Mouse (Mus musculus) urinary bladder, adult 2 months (tissue): Measurements from ENCODE around the gene Rrp1b. TPM values are rescaled to one million over a fixed set of nuclear protein-coding genes. Genes with fewer than 3 reads are reported as not detected.
"Not testable (repeated sequence)": the region's sequence is repeated elsewhere in the genome, so short reads cannot be mapped to it uniquely, and the experiment has no call there.

Experiments used
- DNase-seq: peaks from one replicate; pipeline ENCODE4 v3.0.0; 2022; ENCODE audit warnings: low spot score
- polyA plus RNA-seq: library from polyadenylated mRNA; depleted of rRNA; stranded (reverse); fragments of >200 nt; gene quantifications from 2 replicates; pipeline ENCODE4 v1.2.3, GENCODE M21; 2012

Rrp1b gene
- polyA plus RNA-seq, 1 experiment: 13.2 TPM

- no peak for DNase-seq
Measured at GRCm38 (mm10) chr17:32031684-32032083, 4.2 kb upstream of the Rrp1b start.

- no peak for DNase-seq
Measured at GRCm38 (mm10) chr17:32034322-32034721, 1.6 kb upstream of the Rrp1b start.

GRCm38 (mm10) chr17:32036509-32037438 lies 874 bp downstream of the Rrp1b start:
- no peak for DNase-seq

DNA sequence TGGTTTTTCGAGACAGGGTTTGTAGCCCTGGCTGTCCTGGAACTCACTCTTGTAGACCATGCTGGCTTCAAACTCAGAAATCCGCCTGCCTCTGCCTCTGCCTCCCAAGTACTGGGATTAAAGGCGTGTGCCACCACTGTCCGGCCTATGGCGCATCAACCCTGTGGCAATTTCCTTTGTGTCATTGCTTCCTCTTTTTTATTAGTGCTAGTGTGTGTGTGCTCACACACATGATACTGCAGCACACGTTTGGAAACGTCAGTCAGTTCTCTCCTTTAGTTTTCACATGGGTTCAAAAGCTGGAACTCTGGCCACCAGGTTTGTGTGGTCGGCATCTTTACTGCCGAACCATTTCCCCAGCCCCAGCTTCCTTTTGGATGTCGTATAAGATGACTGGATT lies 4.4 kb downstream of the Rrp1b start:
- no peak for DNase-seq

GRCm38 (mm10) chr17:32046541-32046940 lies 10.6 kb downstream of the Rrp1b start:
- DNase-seq: no peak

DNA sequence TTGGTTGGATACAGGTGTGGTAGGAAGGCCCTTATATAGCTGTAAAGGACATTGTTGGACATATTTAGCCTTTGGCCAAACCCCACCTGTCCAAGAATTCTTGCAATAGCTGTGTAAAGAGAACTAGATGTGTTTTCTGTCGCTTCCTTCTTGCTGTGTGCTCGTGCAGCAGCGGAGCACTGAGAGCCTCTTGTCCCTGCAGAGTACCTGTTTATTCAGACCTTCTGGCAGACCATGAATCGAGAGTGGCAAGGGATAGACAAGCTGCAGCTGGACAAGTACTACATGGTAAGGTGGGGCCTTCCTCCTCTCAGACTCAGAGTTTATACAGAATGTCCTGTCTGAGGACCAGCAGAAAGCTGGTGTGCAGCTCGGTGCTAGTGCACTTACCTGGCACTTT lies 12.5 kb downstream of the Rrp1b start:
- no peak for DNase-seq

GRCm38 (mm10) chr17:32049914-32050313 lies 14.0 kb downstream of the Rrp1b start:
- DNase-seq: no peak

GRCm38 (mm10) chr17:32050609-32051008 lies 14.7 kb downstream of the Rrp1b start:
- DNase-seq: no peak

- DNase-seq: no peak
Measured at GRCm38 (mm10) chr17:32052237-32053080, 16.6 kb downstream of the Rrp1b start.

DNA sequence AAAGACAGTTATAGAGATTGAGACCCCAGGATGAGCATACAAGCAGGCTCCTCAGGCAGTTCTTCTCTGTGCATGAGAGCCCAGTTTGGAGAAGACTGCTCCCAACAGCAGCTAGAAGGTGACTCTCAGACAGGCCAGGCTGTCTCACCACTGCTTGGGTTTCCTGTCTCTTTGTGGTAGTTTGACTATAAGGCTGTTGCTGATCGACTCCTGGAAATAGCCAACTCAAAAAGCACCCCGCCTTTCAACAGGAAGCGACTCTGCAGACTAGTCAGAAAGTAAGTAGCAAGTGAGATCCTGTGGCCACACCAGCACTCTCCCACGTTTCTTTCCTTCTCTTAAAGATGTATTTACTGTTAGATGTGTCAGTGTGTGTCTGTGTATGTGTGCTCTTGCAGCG lies 17.8 kb downstream of the Rrp1b start:
- DNase-seq: no peak

GRCm38 (mm10) chr17:32057843-32058242 lies 21.9 kb downstream of the Rrp1b start:
- DNase-seq: no peak

GRCm38 (mm10) chr17:32059084-32059483 lies 23.2 kb downstream of the Rrp1b start:
- DNase-seq: no peak

GRCm38 (mm10) chr17:32061219-32061618 lies 25.3 kb downstream of the Rrp1b start:
- DNase-seq: no peak

DNA sequence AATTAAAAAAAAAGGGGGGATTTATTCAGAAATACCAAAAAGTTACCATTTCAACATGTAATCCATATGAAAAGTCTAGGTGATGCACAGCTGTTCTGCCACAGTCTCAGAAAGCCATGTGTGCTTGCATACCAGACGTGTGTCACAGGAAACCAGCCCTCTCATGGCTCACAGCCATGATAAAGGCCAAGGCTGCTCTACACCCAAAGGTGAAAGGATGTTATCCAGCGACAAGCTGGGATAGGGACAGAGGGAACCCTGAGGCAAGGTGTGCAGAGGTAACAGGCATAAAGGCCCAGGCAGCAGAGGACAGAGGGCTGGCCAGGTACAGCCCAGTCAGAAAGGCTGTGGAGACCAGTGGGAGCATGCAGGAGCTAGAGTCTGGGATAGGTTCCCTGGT lies 27.8 kb downstream of the Rrp1b start:
- DNase-seq: no peak

- DNase-seq: not testable (repeated sequence)
Measured at GRCm38 (mm10) chr17:32064762-32065161, 28.9 kb downstream of the Rrp1b start.

GRCm38 (mm10) chr17:32067541-32067940 lies 31.6 kb downstream of the Rrp1b start:
- no peak for DNase-seq

GRCm38 (mm10) chr17:32068381-32068780 lies 32.5 kb downstream of the Rrp1b start:
- DNase-seq: no peak

GRCm38 (mm10) chr17:32068810-32069209 lies 32.9 kb downstream of the Rrp1b start:
- DNase-seq: no peak

DNA sequence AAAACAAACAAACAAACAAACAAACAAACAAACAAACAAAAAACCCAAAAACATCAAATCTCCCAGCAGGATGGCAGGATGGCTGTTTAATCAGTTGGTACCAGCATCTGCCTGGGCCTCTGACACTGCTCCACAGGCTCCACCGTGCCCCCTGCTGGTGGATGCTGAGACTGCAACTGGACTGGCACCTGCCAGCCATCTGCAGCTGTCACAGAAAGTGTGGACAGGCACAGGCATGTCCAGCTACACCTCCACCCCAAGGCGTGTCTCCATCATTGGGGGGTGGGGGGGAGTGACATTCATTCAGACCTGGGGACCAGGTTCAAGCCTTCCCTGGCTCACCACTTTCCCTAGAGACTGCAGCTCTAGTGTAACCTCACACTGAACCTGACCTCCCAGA lies 37.5 kb downstream of the Rrp1b start:
- peak; percentile 79 for DNase-seq

DNA sequence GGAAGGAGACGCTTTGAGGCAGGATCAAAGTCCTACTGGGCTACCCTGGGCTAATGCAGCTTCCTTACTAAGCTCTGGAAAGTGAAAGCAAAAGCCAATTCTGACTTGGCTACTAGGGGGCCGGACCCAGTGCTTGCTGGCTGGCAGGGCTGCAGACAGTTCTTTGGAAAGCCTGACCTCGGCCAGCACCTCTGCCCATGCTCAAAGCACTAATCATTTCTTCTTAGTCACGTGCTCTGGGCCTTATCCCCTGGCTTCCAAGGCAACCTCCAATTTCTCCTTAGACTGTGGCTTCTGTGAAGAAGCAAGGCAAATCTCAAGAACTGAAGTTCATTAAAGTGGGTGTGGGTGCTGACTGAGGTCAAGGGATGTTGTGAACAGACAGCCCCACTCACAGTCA lies 38.8 kb downstream of the Rrp1b start:
- no peak for DNase-seq

- DNase-seq: peak; percentile 31
Measured at GRCm38 (mm10) chr17:32075164-32075563, 39.3 kb downstream of the Rrp1b start.

DNA sequence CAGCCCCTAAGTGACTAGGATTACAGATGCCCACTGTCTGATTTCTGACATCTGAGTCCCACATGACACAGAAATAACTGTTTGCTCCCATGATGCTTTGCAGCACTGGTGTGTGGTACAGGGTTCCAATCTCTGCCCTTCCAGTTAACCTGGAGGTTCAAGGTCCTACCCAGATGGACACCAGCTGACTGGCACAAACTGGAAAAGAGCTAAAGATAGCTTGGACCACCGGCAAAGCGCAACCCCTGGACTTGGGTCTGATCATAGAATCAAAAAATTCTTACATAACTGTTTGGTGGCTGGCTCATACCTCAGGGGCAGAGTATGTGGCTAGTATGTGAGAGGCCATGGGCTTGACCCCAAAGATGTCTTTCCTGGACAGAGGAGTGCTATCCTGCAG lies 47.5 kb downstream of the Rrp1b start:
- DNase-seq: no peak

GRCm38 (mm10) chr17:32087069-32087468 lies 51.2 kb downstream of the Rrp1b start:
- no peak for DNase-seq
